Mouse (Mus musculus): Measurements from ENCODE around the gene Poc1b.

- TF ChIP-seq CTCF (IDR thresholded peaks at IDR 0.05; ENCODE audit: low read depth, low read length) (no peak), POLR2A (IDR thresholded peaks at IDR 0.05; ENCODE audit: borderline replicate concordance, low read depth, low read length) (no peak)
These were observed 95.0 kb downstream of the Poc1b start for GRCm38 (mm10) chr10:99201786-99202185.
